Mouse (Mus musculus) brain, embryonic 14.5 days (tissue): ENCODE results near the gene Appl1.

Experiments
- CTCF ChIP-seq: fragments of 200-500 bp; IDR thresholded peaks from 2 replicates; pipeline ENCODE4 v1.5.1; 2012; ENCODE audit warnings: inconsistent platforms, mild to moderate bottlenecking, moderate library complexity, borderline replicate concordance; ENCODE audit not compliant: insufficient read depth, insufficient read length; ENCODE audit errors: extremely low read depth
- POLR2A ChIP-seq: fragments of 200-500 bp; IDR thresholded peaks from 2 replicates; pipeline ENCODE4 v1.6.1; 2012; ENCODE audit warnings: mild to moderate bottlenecking, inconsistent platforms, borderline replicate concordance; ENCODE audit not compliant: poor library complexity, insufficient read depth, insufficient read length, severe bottlenecking; ENCODE audit errors: extremely low read depth

- no peak for TF ChIP-seq CTCF
- no peak for TF ChIP-seq POLR2A
These were observed 20.6 kb upstream of the Appl1 start for GRCm38 (mm10) chr14:26991622-26992021.
